Mouse (Mus musculus) left cerebral cortex, postnatal 4 days (tissue): ENCODE measurements around the gene Slfn1. TPM values are rescaled to one million over a fixed set of nuclear protein-coding genes. Genes with fewer than 3 reads are reported as not detected.

Experiments
- total RNA-seq, 2 experiments: library from RNA; stranded (reverse); gene quantifications; 2 replicates each; pipeline ENCODE4 v1.2.3; 2021

The Slfn1 gene
- total RNA-seq, 2 experiments from 2014 or later = not detected

Other genes with a start within 250 kb of the Slfn1 start
- 1 to 10 TPM; 2.7 to 3.0 TPM for gene Rffl, start 245.6 kb upstream of the Slfn1 start, total RNA-seq
- gene Rad51d, start 226.2 kb upstream of the Slfn1 start, total RNA-seq = 10 to 100 TPM; 12.1 to 12.5 TPM
- not detected for gene Fndc8, start 224.7 kb upstream of the Slfn1 start, total RNA-seq
- gene Nle1, start 208.4 kb upstream of the Slfn1 start, total RNA-seq = 10 to 100 TPM; 50.0 to 51.3 TPM
- gene Unc45b, start 206.3 kb upstream of the Slfn1 start, total RNA-seq = 1 to 10 TPM; 4.2 to 4.8 TPM
- 1 to 10 TPM; 2.6 to 4.2 TPM for gene Slfn5, start 165.5 kb upstream of the Slfn1 start, total RNA-seq
- 1 to 10 TPM; 1.2 to 1.8 TPM for gene Slfn9, start 125.0 kb upstream of the Slfn1 start, total RNA-seq
- gene Slfn8, start 96.0 kb upstream of the Slfn1 start, total RNA-seq = under 1 TPM in 1 of 2 experiments, not detected in 1; 0.12 TPM
- under 1 TPM; 0.42 to 0.68 TPM for gene Slfn2, start 51.7 kb upstream of the Slfn1 start, total RNA-seq
- under 1 TPM in 1 of 2 experiments, not detected in 1; 0.18 TPM for gene Slfn4, start 58.3 kb downstream of the Slfn1 start, total RNA-seq
- gene Slfn3, start 74.5 kb downstream of the Slfn1 start, total RNA-seq = under 1 TPM; 0.26 to 0.50 TPM
- gene Slfn14, start 169.9 kb downstream of the Slfn1 start, total RNA-seq = not detected
- 100 to 1,000 TPM; 283 to 311 TPM for gene Ap2b1, start 182.2 kb downstream of the Slfn1 start, total RNA-seq
- gene Pex12, start 185.7 kb downstream of the Slfn1 start, total RNA-seq = 10 to 100 TPM; 12.1 to 17.5 TPM